Mouse (Mus musculus) neural tube, embryonic 14.5 days (tissue): ENCODE data around the gene Akap8l. TPM values are rescaled to one million over a fixed set of nuclear protein-coding genes. Genes with fewer than 3 reads are reported as not detected.

ENCODE experiments used
- ATAC-seq: fragments of 200-750 bp; cut with Nextera tagmentation; 2 replicates; pipeline ENCODE4 v1.8.0; 2017; ENCODE audit warnings: low read depth, mild to moderate bottlenecking, moderate TSS enrichment, moderate library complexity
- H3K27ac ChIP-seq: fragments of 300-500 bp; sonication (generic); 2 replicates; pipeline ENCODE4 v1.5.1; 2014; ENCODE audit warnings: low read depth, mild to moderate bottlenecking, control low read depth, low read length, moderate library complexity, mixed read lengths
- H3K27me3 ChIP-seq: fragments of 300-500 bp; sonication (generic); 2 replicates; pipeline ENCODE4 v1.6.1; 2014; ENCODE audit warnings: low read length; ENCODE audit not compliant: control insufficient read depth, insufficient read depth
- H3K36me3 ChIP-seq: fragments of 300-500 bp; sonication (generic); 2 replicates; pipeline ENCODE4 v1.6.1; 2014; ENCODE audit warnings: low read length, mixed read lengths; ENCODE audit not compliant: control insufficient read depth, insufficient read depth
- H3K4me1 ChIP-seq: fragments of 300-500 bp; sonication (generic); 2 replicates; pipeline ENCODE4 v1.6.1; 2014; ENCODE audit warnings: low read length; ENCODE audit not compliant: control insufficient read depth, insufficient read depth
- H3K4me2 ChIP-seq: fragments of 300-500 bp; sonication (generic); 2 replicates; pipeline ENCODE4 v1.6.1; 2014; ENCODE audit warnings: mild to moderate bottlenecking, low read depth, low read length, control low read depth
- H3K4me3 ChIP-seq: fragments of 300-500 bp; sonication (generic); 2 replicates; pipeline ENCODE4 v1.5.1; 2014; ENCODE audit warnings: low read depth, low read length, control low read depth, mixed read lengths
- H3K9ac ChIP-seq: fragments of 300-500 bp; sonication (generic); replicated peaks from 2 replicates; pipeline ENCODE4 v1.6.1; 2014; ENCODE audit warnings: low read depth, mild to moderate bottlenecking, control low read depth, low read length, mixed read lengths
- H3K9me3 ChIP-seq: fragments of 300-500 bp; sonication (generic); 2 replicates; pipeline ENCODE4 v1.6.1; 2016; ENCODE audit warnings: low read length; ENCODE audit not compliant: control insufficient read depth
- WGBS: fragments of 180-500 bp; shearing (Covaris S2); extraction: QIAGEN DNeasy Blood & Tissue Kit; methylation state at CpG from one replicate; pipeline ENCODE4 v1.1.7; 2014; 5-methylcytosine and 5-hydroxymethylcytosine counted together
- polyA plus RNA-seq: library from polyadenylated mRNA; unstranded; fragments of >200 nt; fragmentation: Nextera tagmentation; extraction: Ambion mirVana; gene quantifications from 2 replicates; pipeline ENCODE4 v1.2.1, GENCODE M21; 2014

Akap8l gene
- polyA plus RNA-seq, 1 experiment from 2014 or later = 158 TPM

DNA sequence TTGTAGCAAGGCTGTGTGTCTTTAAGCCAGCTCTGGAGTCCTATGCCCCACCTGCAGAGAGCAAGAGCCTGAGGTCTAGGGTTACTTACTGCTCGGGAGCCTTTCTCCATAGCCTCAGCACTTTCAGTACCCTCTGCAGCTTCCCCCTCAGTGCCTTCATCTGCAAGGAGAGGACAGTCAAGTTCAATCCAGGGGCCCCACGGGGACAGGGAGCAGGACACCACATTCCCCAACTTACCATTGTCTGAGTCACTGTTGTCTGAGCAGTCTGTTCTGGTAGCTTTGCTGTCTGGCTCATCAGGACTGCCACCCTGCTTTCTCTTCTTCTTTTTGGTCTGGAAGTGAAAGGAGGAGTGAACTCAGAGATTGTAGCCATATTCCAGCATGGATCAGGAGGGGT, 14.5 kb downstream of the Akap8l start:
- 90% methylated on average over 2 of the region's 2 CpGs for WGBS
- Histone ChIP-seq H3K27me3 (no peaks in the 10 kb centered on the region), H3K4me2 (no peak overlapping the region), H3K4me1 (no peaks in the 10 kb centered on the region), H3K27ac (no peak overlapping the region), H3K36me3 (peaks cover 64% of the 10 kb centered on the region), H3K9me3 (no peaks in the 10 kb centered on the region), H3K4me3 (no peak overlapping the region), H3K9ac (no peak overlapping the region)
- no peak for ATAC-seq

- no peaks in the 10 kb centered on the region for H3K9me3 ChIP-seq
- no peaks in the 10 kb centered on the region for H3K27me3 ChIP-seq
- no peak for ATAC-seq
- peaks cover 67% of the 10 kb centered on the region for H3K36me3 ChIP-seq
- H3K4me1 ChIP-seq = no peaks in the 10 kb centered on the region
- no peak overlapping the region for H3K4me3 ChIP-seq
- WGBS = 97% methylated on average over 12 of the region's 12 CpGs
- no peak overlapping the region for H3K4me2 ChIP-seq
- H3K9ac ChIP-seq = no peak overlapping the region
- no peak overlapping the region for H3K27ac ChIP-seq
Observed at GRCm38 (mm10) chr17:32334921-32335320, 15.5 kb downstream of the Akap8l start.

GRCm38 (mm10) chr17:32333675-32334303, 16.6 kb downstream of the Akap8l start:
- 89% methylated on average over 30 of the region's 31 CpGs for WGBS
- Histone ChIP-seq H3K4me1 (no peaks in the 10 kb centered on the region), H3K9ac (no peak overlapping the region), H3K4me2 (no peak overlapping the region), H3K27me3 (no peaks in the 10 kb centered on the region), H3K36me3 (peaks cover 65% of the 10 kb centered on the region), H3K9me3 (no peaks in the 10 kb centered on the region), H3K4me3 (no peak overlapping the region), H3K27ac (no peak overlapping the region)
- no peak for ATAC-seq

GRCm38 (mm10) chr17:32327501-32327900, 22.9 kb downstream of the Akap8l start:
- Histone ChIP-seq H3K36me3 (peaks cover 27% of the 10 kb centered on the region), H3K27me3 (no peaks in the 10 kb centered on the region), H3K4me2 (no peak overlapping the region), H3K9ac (no peak overlapping the region), H3K9me3 (no peaks in the 10 kb centered on the region), H3K4me1 (no peaks in the 10 kb centered on the region; the same call in 1 of the 2 replicates), H3K4me3 (no peak overlapping the region), H3K27ac (no peak overlapping the region)
- no peak for ATAC-seq

GRCm38 (mm10) chr17:32322809-32323208, 27.6 kb downstream of the Akap8l start:
- no peaks in the 10 kb centered on the region for H3K9me3 ChIP-seq

DNA sequence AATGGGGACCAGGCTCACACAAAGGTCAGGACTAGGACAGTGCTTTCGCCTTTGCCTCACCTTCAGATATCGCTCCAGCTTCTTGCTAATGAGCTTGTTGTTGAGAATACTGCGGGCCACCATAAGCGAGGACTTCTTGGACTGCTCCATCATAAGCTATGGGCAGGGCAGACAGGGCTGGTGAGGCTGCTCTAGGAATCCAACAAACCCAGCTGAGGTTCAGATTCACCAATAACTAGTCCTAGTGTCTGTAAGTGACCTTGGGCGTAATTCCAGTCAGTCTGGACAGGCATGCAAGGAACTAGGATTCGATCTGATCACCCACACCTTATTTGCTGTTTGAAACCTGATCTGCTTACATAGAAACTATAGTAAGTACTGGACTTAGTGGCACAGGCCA, 28.6 kb downstream of the Akap8l start:
- Histone ChIP-seq H3K9ac (peak overlapping the region; percentile 72), H3K36me3 (peaks cover 18% of the 10 kb centered on the region), H3K27ac (peak overlapping the region; percentile 87), H3K9me3 (no peaks in the 10 kb centered on the region), H3K4me2 (peak overlapping the region; percentile 93), H3K27me3 (no peaks in the 10 kb centered on the region), H3K4me3 (peak overlapping the region; percentile 67), H3K4me1 (peaks cover 15% of the 10 kb centered on the region)
- 27% methylated on average over 6 of the region's 6 CpGs for WGBS
- ATAC-seq = no peak

More at GRCm38 (mm10) chr17:32322809-32323208, 27.6 kb downstream of the Akap8l start:
- H3K27ac ChIP-seq = no peak overlapping the region
- no peak overlapping the region for H3K9ac ChIP-seq
- H3K36me3 ChIP-seq = peaks cover 10% of the 10 kb centered on the region; the same call in 1 of the 2 replicates
- H3K4me2 ChIP-seq = no peak overlapping the region
- H3K4me3 ChIP-seq = no peak overlapping the region
- no peak for ATAC-seq
- WGBS = 89% methylated on average over 1 of the region's 1 CpGs
- peaks cover 15% of the 10 kb centered on the region for H3K4me1 ChIP-seq
- no peaks in the 10 kb centered on the region for H3K27me3 ChIP-seq

- Histone ChIP-seq H3K9me3 (no peaks in the 10 kb centered on the region), H3K4me1 (peaks cover 15% of the 10 kb centered on the region), H3K27ac (peak overlapping the region; percentile 87), H3K27me3 (no peaks in the 10 kb centered on the region), H3K9ac (peak overlapping the region; percentile 72), H3K4me3 (peak overlapping the region; percentile 67), H3K4me2 (peak overlapping the region; percentile 93), H3K36me3 (peaks cover 23% of the 10 kb centered on the region)
- ATAC-seq = peak; percentile 74
- under 1% methylated on average over 23 of the region's 23 CpGs for WGBS
Observed at GRCm38 (mm10) chr17:32321390-32321734, 29.0 kb downstream of the Akap8l start.

DNA sequence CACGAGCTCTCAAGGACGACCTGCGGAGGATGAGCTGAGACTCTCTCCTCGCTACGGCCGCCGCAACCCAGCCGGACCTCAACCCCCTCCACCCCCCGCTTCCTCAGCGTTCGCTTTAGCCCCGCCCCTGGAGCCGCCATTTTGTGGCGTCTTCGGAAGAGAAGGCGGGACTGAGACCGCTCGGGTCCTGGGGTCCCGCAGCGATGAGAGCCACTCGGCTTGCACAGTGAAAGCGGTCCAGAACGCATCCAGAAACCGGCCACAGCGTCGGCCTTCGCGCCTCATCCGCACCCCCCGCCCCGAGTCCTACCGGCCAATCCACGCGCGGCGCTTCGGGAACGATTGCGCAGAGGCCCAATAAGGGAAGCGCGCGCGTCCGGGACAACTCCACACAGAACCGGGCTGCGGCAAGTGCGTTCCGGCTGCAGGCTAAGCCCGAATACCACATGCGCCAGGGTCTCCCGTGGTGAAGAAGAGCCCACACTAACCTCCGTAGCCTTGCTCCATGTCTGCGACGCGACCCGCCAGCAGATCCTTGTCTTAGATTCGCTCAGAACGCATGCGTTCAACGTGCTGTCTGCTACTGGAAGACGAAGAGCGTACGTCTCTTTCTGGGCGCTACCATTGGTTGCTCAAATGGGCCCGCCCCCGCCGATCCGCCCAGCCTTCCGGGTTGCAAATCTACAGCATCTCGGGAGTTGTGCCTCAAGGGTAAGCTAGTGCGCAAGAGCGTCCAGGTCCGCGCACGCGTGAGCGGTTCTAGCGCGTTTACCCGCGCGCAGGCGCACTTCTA, 29.6 kb downstream of the Akap8l start, which contains the start of gene Akap8:
Akap8 (minus strand) TSS at position 642 of the 793 bp plus-strand sequence.
- H3K4me1 ChIP-seq = peaks cover 15% of the 10 kb centered on the region
- peak within 1 kb of the TSS; percentile 67 for H3K4me3 ChIP-seq
- H3K9me3 ChIP-seq = no peaks in the 10 kb centered on the region
- peak within 1 kb of the TSS; percentile 95 for H3K27ac ChIP-seq
- H3K27me3 ChIP-seq = no peaks in the 10 kb centered on the region
- H3K36me3 ChIP-seq = peaks cover 25% of the 10 kb centered on the region
- H3K4me2 ChIP-seq = peak within 1 kb of the TSS; percentile 93
- under 1% methylated on average over 80 of the region's 83 CpGs for WGBS
- H3K9ac ChIP-seq = peak within 1 kb of the TSS; percentile 72
- ATAC-seq = peak; percentile 98

DNA sequence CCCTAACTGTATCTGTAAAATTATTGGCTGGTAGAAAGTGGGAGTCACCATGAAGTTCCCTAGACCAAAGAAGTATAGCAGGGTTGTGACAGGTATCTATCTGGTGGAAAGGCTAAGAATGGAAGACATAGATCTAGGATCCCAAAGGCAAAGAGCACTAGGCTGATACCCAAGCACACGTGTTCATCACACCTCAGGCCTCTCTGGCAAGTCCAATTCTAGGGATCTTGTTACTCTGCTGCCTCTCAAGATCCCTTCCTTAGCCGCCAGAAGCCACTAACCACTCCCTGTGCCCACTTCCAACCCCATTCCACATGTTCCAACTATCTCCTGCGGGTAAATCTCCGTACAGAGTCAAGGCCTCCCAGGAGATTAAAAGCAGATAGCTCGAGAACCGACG, 30.5 kb downstream of the Akap8l start:
- Histone ChIP-seq H3K9me3 (no peaks in the 10 kb centered on the region), H3K27me3 (no peaks in the 10 kb centered on the region), H3K4me1 (peaks cover 15% of the 10 kb centered on the region), H3K9ac (peak overlapping the region; percentile 72), H3K4me2 (peak overlapping the region; percentile 93), H3K27ac (peak overlapping the region; percentile 95), H3K36me3 (peaks cover 32% of the 10 kb centered on the region), H3K4me3 (peak overlapping the region; percentile 67)
- no peak for ATAC-seq
- 0% methylated on average over 7 of the region's 7 CpGs for WGBS
